Mouse (Mus musculus) lung, embryonic 14.5 days (tissue): ENCODE data around the gene Ccdc183. TPM values are rescaled to one million over a fixed set of nuclear protein-coding genes. Genes with fewer than 3 reads are reported as not detected.

Experiments used
- ATAC-seq: fragments of 200-750 bp; cut with Nextera tagmentation; 2 replicates; pipeline ENCODE4 v1.8.0; 2017; ENCODE audit warnings: mild to moderate bottlenecking, moderate TSS enrichment, moderate library complexity; ENCODE audit not compliant: insufficient read depth
- DNase-seq: peaks from one replicate; pipeline ENCODE4 v3.0.0-alpha.2; 2015
- H3K27ac ChIP-seq: fragments of 300-500 bp; sonication (generic); 2 replicates; pipeline ENCODE4 v1.5.1; 2014; ENCODE audit warnings: low read depth, mild to moderate bottlenecking, moderate library complexity
- H3K27me3 ChIP-seq: fragments of 300-500 bp; sonication (generic); 2 replicates; pipeline ENCODE4 v1.6.1; 2014; ENCODE audit warnings: low read length, control low read depth; ENCODE audit not compliant: insufficient read depth
- H3K36me3 ChIP-seq: fragments of 300-500 bp; sonication (generic); 2 replicates; pipeline ENCODE4 v1.6.1; 2014; ENCODE audit warnings: control low read depth; ENCODE audit not compliant: insufficient read depth
- H3K4me1 ChIP-seq: fragments of 300-500 bp; sonication (generic); 2 replicates; pipeline ENCODE4 v1.6.1; 2014; ENCODE audit warnings: antibody characterized with exemption, control low read depth; ENCODE audit not compliant: insufficient read depth
- H3K4me2 ChIP-seq: fragments of 300-500 bp; sonication (generic); 2 replicates; pipeline ENCODE4 v1.6.1; 2014; ENCODE audit warnings: mild to moderate bottlenecking
- H3K4me3 ChIP-seq: fragments of 300-500 bp; sonication (generic); 2 replicates; pipeline ENCODE4 v1.5.1; 2014; ENCODE audit warnings: low read depth, low read length
- H3K9ac ChIP-seq: fragments of 300-500 bp; sonication (generic); 2 replicates; pipeline ENCODE4 v1.6.1; 2014
- H3K9me3 ChIP-seq: fragments of 300-500 bp; sonication (generic); 2 replicates; pipeline ENCODE4 v1.6.1; 2016; ENCODE audit warnings: low read depth, low read length, control low read depth
- CTCF ChIP-seq: IDR thresholded peaks from 2 replicates; pipeline ENCODE4 v1.5.1; 2016; ENCODE audit warnings: antibody characterized with exemption, low read depth
- WGBS: fragments of 180-500 bp; shearing (Covaris S2); extraction: QIAGEN DNeasy Blood & Tissue Kit; methylation state at CpG from one replicate; pipeline ENCODE4 v1.1.7; 2014; 5-methylcytosine and 5-hydroxymethylcytosine counted together
- polyA plus RNA-seq: library from polyadenylated mRNA; unstranded; fragments of >200 nt; fragmentation: Nextera tagmentation; extraction: Ambion mirVana; gene quantifications from 2 replicates; pipeline ENCODE4 v1.2.1, GENCODE M21; 2014

Ccdc183 gene
- polyA plus RNA-seq, 1 experiment from 2014 or later = 0.28 TPM

DNA sequence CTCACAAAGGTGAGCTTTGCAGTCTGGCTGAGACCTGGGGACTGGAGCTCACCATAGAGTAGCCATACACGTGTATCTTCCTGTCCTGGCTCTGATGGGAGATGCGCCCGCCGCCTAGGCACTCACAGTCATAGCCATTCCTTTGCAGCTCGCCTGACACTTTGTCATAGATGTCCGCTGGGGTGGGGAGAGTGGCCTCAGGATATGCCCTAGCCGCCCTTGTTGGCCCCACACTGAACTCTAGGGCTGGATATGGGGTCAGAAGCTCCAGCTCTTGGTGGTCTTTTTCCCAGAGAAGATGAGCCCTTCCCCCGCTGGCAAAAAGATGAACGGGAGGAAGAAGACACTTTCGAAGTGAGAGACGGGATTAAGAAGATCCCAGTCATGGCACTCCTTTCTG, 43.3 kb downstream of the Ccdc183 start:
- Histone ChIP-seq H3K4me3 (peak overlapping the region; percentile 61), H3K4me2 (peak overlapping the region; percentile 78), H3K27ac (peak overlapping the region; percentile 92), H3K27me3 (peaks cover 35% of the 10 kb centered on the region), H3K9ac (peak overlapping the region; percentile 44), H3K9me3 (no peaks in the 10 kb centered on the region), H3K4me1 (peaks cover 14% of the 10 kb centered on the region), H3K36me3 (peaks cover 36% of the 10 kb centered on the region)
- WGBS = 11% methylated on average over 11 of the region's 11 CpGs
- DNase-seq (no peak), ATAC-seq (peak; percentile 1; the same call in 1 of the 2 replicates)
- no peak for TF ChIP-seq CTCF

DNA sequence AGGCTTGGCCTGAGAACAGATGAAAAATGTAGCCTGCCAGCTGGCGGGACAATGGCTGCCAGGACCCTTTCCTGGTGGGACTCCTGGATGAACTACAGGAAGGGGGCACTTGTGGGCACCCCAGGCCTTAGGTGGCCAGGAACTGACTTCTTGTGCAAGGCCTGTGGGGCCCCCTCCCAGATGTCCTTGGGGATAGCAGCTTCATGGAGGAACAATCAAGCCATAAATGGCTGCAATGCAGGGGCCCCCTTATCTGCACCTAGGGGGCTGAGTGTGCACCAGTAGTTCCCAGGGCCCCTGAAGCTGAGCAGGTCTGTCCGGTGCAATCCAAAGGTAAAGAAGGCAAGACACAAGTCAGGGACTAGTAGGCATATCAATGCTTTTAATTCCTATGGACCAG, 44.4 kb downstream of the Ccdc183 start:
- H3K27ac ChIP-seq = no peak overlapping the region
- H3K4me2 ChIP-seq = peak overlapping the region; percentile 78
- no peaks in the 10 kb centered on the region for H3K9me3 ChIP-seq
- peaks cover 14% of the 10 kb centered on the region for H3K4me1 ChIP-seq
- 83% methylated on average over 2 of the region's 2 CpGs for WGBS
- no peak overlapping the region for H3K4me3 ChIP-seq
- DNase-seq (no peak), ATAC-seq (no peak)
- peaks cover 25% of the 10 kb centered on the region for H3K27me3 ChIP-seq
- no peak overlapping the region for H3K9ac ChIP-seq
- no peak for TF ChIP-seq CTCF
- peaks cover 47% of the 10 kb centered on the region for H3K36me3 ChIP-seq

DNA sequence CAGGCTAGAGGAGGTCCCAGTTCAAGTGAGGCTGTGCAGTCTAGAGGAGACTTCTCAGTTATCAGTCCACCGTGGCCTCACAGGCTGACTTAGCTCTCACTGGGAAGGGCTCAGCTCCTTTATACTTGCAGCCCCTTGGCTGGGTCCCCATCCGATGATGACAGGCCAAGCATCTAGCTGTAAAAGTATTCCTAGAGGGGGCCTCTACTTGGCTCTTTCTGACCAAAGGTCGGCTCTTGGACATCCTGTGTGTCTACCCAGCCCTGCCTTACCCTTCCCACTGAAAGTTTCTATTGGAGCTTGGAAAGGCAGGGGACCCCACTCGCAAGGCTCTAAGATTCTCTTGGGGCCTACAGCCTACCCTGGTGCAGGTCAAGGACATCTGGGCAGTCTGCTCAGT, 46.3 kb downstream of the Ccdc183 start:
- DNase-seq (no peak), ATAC-seq (no peak)
- Histone ChIP-seq H3K4me3 (no peak overlapping the region), H3K9me3 (no peaks in the 10 kb centered on the region), H3K27ac (no peak overlapping the region), H3K4me2 (no peak overlapping the region), H3K9ac (no peak overlapping the region), H3K36me3 (peaks cover 63% of the 10 kb centered on the region), H3K4me1 (peaks cover 14% of the 10 kb centered on the region), H3K27me3 (peaks cover 6% of the 10 kb centered on the region)
- 83% methylated on average over 4 of the region's 4 CpGs for WGBS
- TF ChIP-seq CTCF = no peak

DNA sequence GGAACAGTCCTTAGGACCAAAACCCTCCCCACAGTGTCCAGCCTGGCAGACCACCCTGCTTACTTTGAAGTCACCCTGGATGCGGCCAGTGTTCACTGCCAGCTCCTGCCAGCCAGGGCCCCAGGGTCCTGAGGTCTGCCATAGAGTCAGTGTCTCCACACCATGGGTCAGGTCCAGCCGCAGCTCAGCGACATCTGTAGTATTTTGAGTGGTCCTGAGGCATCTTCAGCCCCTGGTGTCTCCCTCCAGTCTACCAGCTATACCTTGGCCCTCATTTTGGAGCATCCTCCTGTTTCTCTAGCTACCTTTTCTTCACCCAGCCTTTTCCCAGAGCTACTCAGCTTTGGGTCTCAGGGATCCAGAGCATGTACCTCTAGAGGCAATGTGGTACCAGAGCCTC, 48.2 kb downstream of the Ccdc183 start:
- DNase-seq = no peak
- 93% methylated on average over 3 of the region's 3 CpGs for WGBS
- H3K4me1 ChIP-seq = peaks cover 6% of the 10 kb centered on the region; the same call in 1 of the 2 replicates
- no peak for ATAC-seq
- H3K4me2 ChIP-seq = no peak overlapping the region
- no peak overlapping the region for H3K4me3 ChIP-seq
- H3K27ac ChIP-seq = no peak overlapping the region
- no peak overlapping the region for H3K9ac ChIP-seq
- H3K36me3 ChIP-seq = peaks cover 82% of the 10 kb centered on the region
- no peaks in the 10 kb centered on the region for H3K9me3 ChIP-seq
- no peak for TF ChIP-seq CTCF
- no peaks in the 10 kb centered on the region for H3K27me3 ChIP-seq

DNA sequence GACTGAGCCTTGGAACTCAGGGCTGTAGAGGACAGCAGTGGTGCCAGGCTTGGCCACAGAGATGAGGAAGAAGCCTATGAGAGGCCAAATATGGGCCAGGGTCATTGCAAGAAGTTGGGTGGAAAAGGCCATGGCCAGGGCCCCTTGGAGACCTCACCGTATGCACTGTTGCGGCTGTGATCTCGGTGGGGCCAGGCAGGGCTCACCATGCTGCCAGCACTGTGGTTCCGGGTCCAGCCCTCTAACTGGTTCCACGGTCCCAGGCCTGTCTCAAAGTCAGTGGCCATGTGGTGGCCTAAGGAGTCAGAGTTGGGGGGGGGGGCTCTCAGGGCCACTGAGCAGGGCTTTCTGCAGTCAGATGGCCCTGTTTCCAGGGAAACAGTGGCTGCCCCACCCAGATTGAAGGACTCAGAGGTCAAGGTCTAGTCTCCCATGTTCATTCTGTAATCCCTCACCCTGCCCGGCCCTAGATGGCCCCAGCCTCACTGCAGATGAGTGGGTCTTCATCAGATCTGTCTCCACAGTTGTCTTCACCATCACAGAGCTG, 48.9 kb downstream of the Ccdc183 start:
- Histone ChIP-seq H3K9ac (no peak overlapping the region), H3K4me1 (no peaks in the 10 kb centered on the region), H3K27ac (no peak overlapping the region), H3K9me3 (no peaks in the 10 kb centered on the region), H3K36me3 (peaks cover 89% of the 10 kb centered on the region), H3K4me2 (no peak overlapping the region), H3K4me3 (no peak overlapping the region), H3K27me3 (no peaks in the 10 kb centered on the region)
- WGBS = 90% methylated on average over 6 of the region's 6 CpGs
- no peak for ATAC-seq
- TF ChIP-seq CTCF = no peak
- DNase-seq = no peak

DNA sequence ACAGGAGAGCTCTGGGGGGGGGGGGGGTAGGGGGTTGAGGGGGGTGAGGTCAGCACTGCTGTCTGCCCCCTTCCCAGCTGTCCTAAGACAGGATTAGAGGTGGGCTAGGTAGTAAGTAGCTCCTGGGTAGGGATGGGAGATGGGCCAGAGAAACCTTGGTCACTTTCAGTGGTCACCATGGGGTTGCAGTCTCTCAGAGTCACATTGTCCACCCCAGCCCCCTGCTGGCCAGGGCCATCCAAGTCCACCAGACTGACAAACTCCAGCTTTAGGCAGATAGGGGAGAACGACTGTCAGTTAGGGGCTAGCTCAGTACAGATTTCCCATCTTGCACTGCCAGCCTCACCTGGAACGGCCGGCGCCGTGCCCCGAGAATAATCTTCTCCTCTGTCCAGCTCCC, 50.9 kb downstream of the Ccdc183 start:
- H3K9ac ChIP-seq = no peak overlapping the region
- no peak overlapping the region for H3K27ac ChIP-seq
- no peaks in the 10 kb centered on the region for H3K9me3 ChIP-seq
- ATAC-seq = no peak
- TF ChIP-seq CTCF = peak; percentile 55
- peaks cover 94% of the 10 kb centered on the region for H3K36me3 ChIP-seq
- no peaks in the 10 kb centered on the region for H3K4me1 ChIP-seq
- H3K27me3 ChIP-seq = no peaks in the 10 kb centered on the region
- 81% methylated on average over 6 of the region's 6 CpGs for WGBS
- H3K4me3 ChIP-seq = no peak overlapping the region
- DNase-seq = no peak
- H3K4me2 ChIP-seq = no peak overlapping the region

DNA sequence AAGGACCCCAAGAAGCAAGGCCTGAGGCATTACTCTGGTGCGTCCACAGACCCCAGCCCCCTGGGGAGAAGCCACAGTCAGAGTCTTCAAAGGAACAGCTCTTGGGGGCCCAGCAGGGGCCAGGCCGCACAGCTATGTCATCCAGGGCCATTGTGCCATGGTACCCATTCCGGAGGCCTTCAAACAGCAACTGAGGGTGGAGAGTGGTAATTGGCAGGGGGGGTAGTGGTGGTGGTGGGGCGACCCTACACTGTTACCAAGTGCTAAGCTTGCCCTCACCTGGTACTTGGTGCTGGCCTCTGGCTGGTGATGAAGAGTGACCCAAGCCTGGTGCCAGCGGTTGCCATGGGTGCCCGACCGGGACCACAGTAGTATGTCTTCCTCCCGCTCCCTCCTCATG, 51.7 kb downstream of the Ccdc183 start:
- H3K4me3 ChIP-seq = no peak overlapping the region
- WGBS = 89% methylated on average over 8 of the region's 8 CpGs
- H3K36me3 ChIP-seq = peaks cover 96% of the 10 kb centered on the region
- DNase-seq = no peak
- H3K27ac ChIP-seq = no peak overlapping the region
- H3K4me2 ChIP-seq = no peak overlapping the region
- H3K9me3 ChIP-seq = no peaks in the 10 kb centered on the region
- no peak for TF ChIP-seq CTCF
- no peaks in the 10 kb centered on the region for H3K4me1 ChIP-seq
- ATAC-seq = no peak
- no peak overlapping the region for H3K9ac ChIP-seq
- no peaks in the 10 kb centered on the region for H3K27me3 ChIP-seq

DNA sequence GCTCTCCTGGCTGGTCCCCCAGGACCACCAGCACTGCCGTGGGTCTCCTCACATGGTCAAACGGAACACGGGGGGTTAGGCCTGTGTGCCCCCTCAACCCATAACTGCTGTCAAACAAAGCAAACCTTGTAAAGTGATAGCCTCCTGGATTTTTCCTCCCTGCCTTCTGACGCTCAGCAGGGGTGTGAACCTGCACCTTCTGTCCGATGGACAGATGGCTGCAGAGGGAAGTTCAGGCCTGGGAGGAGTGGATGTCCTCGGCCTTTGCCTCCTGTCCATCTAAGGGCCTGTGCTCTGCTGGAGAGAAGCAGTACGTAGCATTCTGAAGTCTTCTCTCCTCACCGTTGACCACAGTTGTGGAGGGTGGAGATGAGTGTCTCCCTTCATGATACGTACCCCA, 55.5 kb downstream of the Ccdc183 start:
- H3K4me2 ChIP-seq = no peak overlapping the region
- H3K27ac ChIP-seq = no peak overlapping the region
- no peak overlapping the region for H3K4me3 ChIP-seq
- WGBS = 68% methylated on average over 9 of the region's 9 CpGs
- peaks cover 70% of the 10 kb centered on the region for H3K36me3 ChIP-seq
- DNase-seq (no peak), ATAC-seq (no peak)
- H3K4me1 ChIP-seq = peaks cover 11% of the 10 kb centered on the region
- H3K27me3 ChIP-seq = no peaks in the 10 kb centered on the region
- no peak overlapping the region for H3K9ac ChIP-seq
- no peak for TF ChIP-seq CTCF
- no peaks in the 10 kb centered on the region for H3K9me3 ChIP-seq
